In genomic region chr9:6169038-6169431, GRCm38 (mm10) we compare ENCODE assay signal across 8 mouse cellular contexts. TPM values are rescaled to one million over a fixed set of nuclear protein-coding genes. Genes with fewer than 3 reads are reported as not detected.
A peak's percentile ranks its signal among the peaks of the same experiment; 100 is the strongest.
DNase-seq lines count a peak whose midpoint lies in the region; ATAC-seq and TF ChIP-seq lines count a peak whose summit lies in the region.

No protein-coding gene starts in this region.

- peak; percentile 71 for ATAC-seq in common myeloid progenitor, adult 5-6 weeks (replicated peaks; ENCODE audit: low read depth, poor library complexity, severe bottlenecking)
- peak; percentile 63; the same call in 1 of the 2 replicates for ATAC-seq in hindbrain, embryonic 13.5 days (ENCODE audit: low FRiP score)
- peak; percentile 44 for ATAC-seq in liver, postnatal 0 days
- no peak for ATAC-seq in stomach, embryonic 16.5 days (ENCODE audit: insufficient read depth, low FRiP score)

- no peak for TF ChIP-seq EP300 in liver, postnatal 0 days (IDR thresholded peaks at IDR 0.05; ENCODE audit: low read depth)

- WGBS in hindbrain, embryonic 13.5 days = 46% methylated on average over 3 of the region's 3 CpGs
- 38% methylated on average over 3 of the region's 3 CpGs for WGBS in liver, postnatal 0 days (ENCODE audit: insufficient replicate concordance)
- 38% methylated on average over 3 of the region's 3 CpGs for WGBS in stomach, embryonic 16.5 days

- no peak for TF ChIP-seq POLR2A in embryonic fibroblast, embryonic 13.5 days (IDR thresholded peaks at IDR 0.05; ENCODE audit: low read depth, low read length)

- H3K4me1 ChIP-seq in embryonic fibroblast, embryonic 13.5 days (ENCODE audit: control insufficient read depth, insufficient read depth, low read length) = peaks cover 2% of the 10 kb centered on the region
- peaks cover 11% of the 10 kb centered on the region for H3K4me1 ChIP-seq in hindbrain, embryonic 13.5 days (replicated peaks)
- H3K4me1 ChIP-seq in liver, postnatal 0 days (ENCODE audit: insufficient read depth) = no peaks in the 10 kb centered on the region
- no peaks in the 10 kb centered on the region; the same call in 1 of the 2 replicates for H3K4me1 ChIP-seq in stomach, embryonic 16.5 days (ENCODE audit: control insufficient read depth, insufficient read depth, low read length)

- peak; percentile 12 for DNase-seq in liver, postnatal 0 days
- DNase-seq in cerebellum, adult 9-11 months = no peak
- DNase-seq in left cerebral cortex, adult 8-10 months (ENCODE audit: low spot score in 2 of 2) = no peak
- DNase-seq in adipocyte (ENCODE audit: low spot score) = no peak

- no peak overlapping the region for H3K27ac ChIP-seq in embryonic fibroblast, embryonic 13.5 days (ENCODE audit: insufficient read depth, low read length)
- no peak overlapping the region for H3K27ac ChIP-seq in hindbrain, embryonic 13.5 days
- H3K27ac ChIP-seq in liver, postnatal 0 days (ENCODE audit: low read depth) = no peak overlapping the region
- H3K27ac ChIP-seq in stomach, embryonic 16.5 days (ENCODE audit: low read length) = no peak overlapping the region

- peak overlapping the region; percentile 74 for H3K4me2 ChIP-seq in hindbrain, embryonic 13.5 days
- peak overlapping the region; percentile 66 for H3K4me2 ChIP-seq in liver, postnatal 0 days (ENCODE audit: low read depth, low read length)
- peak overlapping the region; percentile 68 for H3K4me2 ChIP-seq in stomach, embryonic 16.5 days (ENCODE audit: low read depth, low read length)

- peak overlapping the region; percentile 61 for H3K4me3 ChIP-seq in embryonic fibroblast, embryonic 13.5 days (ENCODE audit: insufficient read depth, low read length)
- H3K4me3 ChIP-seq in hindbrain, embryonic 13.5 days = peak overlapping the region; percentile 43
- H3K4me3 ChIP-seq in liver, postnatal 0 days (ENCODE audit: low read depth, low read length) = peak overlapping the region; percentile 37
- H3K4me3 ChIP-seq in stomach, embryonic 16.5 days (replicated peaks; ENCODE audit: low read length) = peak overlapping the region; percentile 43

- peak overlapping the region; percentile 30; the same call in 1 of the 2 replicates for H3K9ac ChIP-seq in hindbrain, embryonic 13.5 days
- H3K9ac ChIP-seq in liver, postnatal 0 days (replicated peaks) = no peak overlapping the region
- peak overlapping the region; percentile 46 for H3K9ac ChIP-seq in stomach, embryonic 16.5 days (ENCODE audit: low read length)

- no peak for TF ChIP-seq CTCF in embryonic fibroblast, embryonic 13.5 days (IDR thresholded peaks at IDR 0.05; ENCODE audit: borderline replicate concordance, insufficient read depth, low read length)
- TF ChIP-seq CTCF in liver, postnatal 0 days (IDR thresholded peaks at IDR 0.05; ENCODE audit: low read depth) = no peak

- no peaks in the 10 kb centered on the region for H3K9me3 ChIP-seq in hindbrain, embryonic 13.5 days
- H3K9me3 ChIP-seq in liver, postnatal 0 days (ENCODE audit: low read length) = no peaks in the 10 kb centered on the region
- no peaks in the 10 kb centered on the region for H3K9me3 ChIP-seq in stomach, embryonic 16.5 days (replicated peaks; ENCODE audit: control insufficient read depth, low read length)

- H3K36me3 ChIP-seq in hindbrain, embryonic 13.5 days = no peaks in the 10 kb centered on the region
- H3K36me3 ChIP-seq in liver, postnatal 0 days (replicated peaks; ENCODE audit: insufficient read depth, low read length) = no peaks in the 10 kb centered on the region
- no peaks in the 10 kb centered on the region for H3K36me3 ChIP-seq in stomach, embryonic 16.5 days (ENCODE audit: control insufficient read depth, insufficient read depth, low read length)

- H3K27me3 ChIP-seq in hindbrain, embryonic 13.5 days = 0 out of 2 replicates have a peak, but pooled peaks cover 5% of the 10 kb centered on the region
- no peaks in the 10 kb centered on the region for H3K27me3 ChIP-seq in liver, postnatal 0 days (ENCODE audit: insufficient read depth, low read length)
- no peaks in the 10 kb centered on the region for H3K27me3 ChIP-seq in stomach, embryonic 16.5 days (ENCODE audit: control insufficient read depth, insufficient read depth, low read length)

RNA-seq across cellular contexts. Expression of gene Pdgfd, which starts 0.7 kb away (rescaled TPM):
- total RNA-seq in common myeloid progenitor, adult 5-6 weeks (2017) = 3.1 and 3.5 TPM in 2 replicates
- polyA plus RNA-seq in embryonic fibroblast, embryonic 13.5 days (2011; ENCODE audit: insufficient read length, low read depth, missing spikeins) = 20.3 and 20.4 TPM in 2 replicates
- polyA plus RNA-seq in hindbrain, embryonic 13.5 days (2015; fragmentation: Nextera tagmentation; extraction: Ambion mirVana) = 2.6 and 2.9 TPM in 2 replicates
- 0.59 and 0.66 TPM in 2 replicates for polyA plus RNA-seq in liver, postnatal 0 days (2015; fragmentation: Nextera tagmentation; extraction: Ambion mirVana)
- polyA plus RNA-seq in stomach, embryonic 16.5 days (2015; fragmentation: Nextera tagmentation; extraction: Ambion mirVana) = 9.3 and 12.2 TPM in 2 replicates
- total RNA-seq in left cerebral cortex, adult 8-10 months (2022) = 1 to 10 TPM; 3.1 to 3.5 (median 3.3) TPM
